Mouse (Mus musculus) MEL (cell line): ENCODE measurements around the gene Rtl8b.
"Not testable (repeated sequence)": the region's sequence is repeated elsewhere in the genome, so short reads cannot be mapped to it uniquely, and the experiment has no call there.

ENCODE experiments used
- POLR2A ChIP-seq, 2 experiments: IDR thresholded peaks; 2 replicates each; pipeline ENCODE4 v1.6.1; 2011 to 2012; ENCODE audit warnings: low read length in 2 of 2, mild to moderate bottlenecking in 2 of 2, control low read depth in 1 of 2, improper control_type of control experiment in 1 of 2, low read depth in 1 of 2, moderate library complexity in 1 of 2; ENCODE audit not compliant: control insufficient read depth in 1 of 2, insufficient read depth in 1 of 2, poor library complexity in 1 of 2
- SMC3 ChIP-seq: IDR thresholded peaks from 2 replicates; pipeline ENCODE4 v1.6.1; 2011; ENCODE audit warnings: low read depth, low read length, improper control_type of control experiment

- TF ChIP-seq SMC3; POLR2A (IDR thresholded peaks at IDR 0.05; ENCODE audit: control insufficient read depth in 1 of 2, insufficient read depth in 1 of 2, low read depth in 1 of 2, low read length in 2 of 2, poor library complexity in 1 of 2): not testable (repeated sequence)
Measured at GRCm38 (mm10) chrX:53684676-53685075, 14.5 kb upstream of the Rtl8b start.
